Mouse (Mus musculus) WW6 (cell line): Measurements from ENCODE around the gene Rundc1.
"Not testable (repeated sequence)": the region's sequence is repeated elsewhere in the genome, so short reads cannot be mapped to it uniquely, and the experiment has no call there.

Source experiments
- DNase-seq: peaks from one replicate; pipeline ENCODE4 v3.0.0-alpha.2; 2013; ENCODE audit warnings: low read depth, low spot score

Gene Rundc1

GRCm38 (mm10) chr11:101465869-101466551, 41.1 kb downstream of the Rundc1 start, which contains the start of gene Vat1:
Gene Vat1, minus strand, starts transcription at chr11:101466230.
- no peak for DNase-seq

GRCm38 (mm10) chr11:101466552-101466950, 41.7 kb downstream of the Rundc1 start:
- DNase-seq = not testable (repeated sequence)

GRCm38 (mm10) chr11:101467477-101468262, 42.8 kb downstream of the Rundc1 start:
- no peak for DNase-seq

GRCm38 (mm10) chr11:101468263-101468688, 43.4 kb downstream of the Rundc1 start:
- DNase-seq = no peak

- DNase-seq = no peak
These were observed 43.8 kb downstream of the Rundc1 start for GRCm38 (mm10) chr11:101468731-101469130.

GRCm38 (mm10) chr11:101469155-101469554, 44.3 kb downstream of the Rundc1 start:
- no peak for DNase-seq

GRCm38 (mm10) chr11:101470206-101470605, 45.3 kb downstream of the Rundc1 start:
- DNase-seq = no peak

GRCm38 (mm10) chr11:101471926-101472325, 47.0 kb downstream of the Rundc1 start:
- no peak for DNase-seq

- DNase-seq = no peak
These were observed 47.5 kb downstream of the Rundc1 start for GRCm38 (mm10) chr11:101472336-101472735.

GRCm38 (mm10) chr11:101473686-101474085, 48.8 kb downstream of the Rundc1 start:
- DNase-seq = not testable (repeated sequence)

- DNase-seq = no peak
These were observed 49.4 kb downstream of the Rundc1 start for GRCm38 (mm10) chr11:101474298-101474697.

- not testable (repeated sequence) for DNase-seq
These were observed 51.5 kb downstream of the Rundc1 start for GRCm38 (mm10) chr11:101476361-101476760.

GRCm38 (mm10) chr11:101477194-101477551, 52.3 kb downstream of the Rundc1 start:
- DNase-seq = no peak

- no peak for DNase-seq
These were observed 52.8 kb downstream of the Rundc1 start for GRCm38 (mm10) chr11:101477552-101478211.

- DNase-seq = no peak
These were observed 54.3 kb downstream of the Rundc1 start for GRCm38 (mm10) chr11:101479171-101479635.

GRCm38 (mm10) chr11:101480912-101481311, 56.0 kb downstream of the Rundc1 start:
- no peak for DNase-seq

GRCm38 (mm10) chr11:101483804-101484203, 58.9 kb downstream of the Rundc1 start:
- DNase-seq = no peak

- no peak for DNase-seq
These were observed 59.4 kb downstream of the Rundc1 start for GRCm38 (mm10) chr11:101484245-101484644.

- DNase-seq = no peak
These were observed 59.9 kb downstream of the Rundc1 start for GRCm38 (mm10) chr11:101484814-101485213.
